Mouse (Mus musculus) forebrain, embryonic 15.5 days (tissue): ENCODE results near the gene Uqcr10. TPM values are rescaled to one million over a fixed set of nuclear protein-coding genes. Genes with fewer than 3 reads are reported as not detected.
A peak's percentile ranks its signal among the peaks of the same experiment; 100 is the strongest.

Source experiments
- ATAC-seq: fragments of 200-750 bp; cut with Nextera tagmentation; replicated peaks from 2 replicates; pipeline ENCODE4 v1.8.0; 2017; ENCODE audit warnings: mild to moderate bottlenecking, moderate TSS enrichment, moderate library complexity
- H3K27ac ChIP-seq: fragments of 300-500 bp; sonication (generic); replicated peaks from 2 replicates; pipeline ENCODE4 v1.5.1; 2015; ENCODE audit warnings: mild to moderate bottlenecking, inconsistent platforms
- H3K27me3 ChIP-seq: fragments of 300-500 bp; sonication (generic); 2 replicates; pipeline ENCODE4 v1.6.1; 2015; ENCODE audit warnings: inconsistent platforms
- H3K36me3 ChIP-seq: fragments of 300-500 bp; sonication (generic); 2 replicates; pipeline ENCODE4 v1.6.1; 2015; ENCODE audit warnings: mild to moderate bottlenecking, inconsistent platforms
- H3K4me1 ChIP-seq: fragments of 300-500 bp; sonication (generic); 2 replicates; pipeline ENCODE4 v1.6.1; 2015; ENCODE audit warnings: inconsistent platforms
- H3K4me2 ChIP-seq: fragments of 300-500 bp; sonication (generic); replicated peaks from 2 replicates; pipeline ENCODE4 v1.6.1; 2015; ENCODE audit warnings: mild to moderate bottlenecking, inconsistent platforms
- H3K4me3 ChIP-seq: fragments of 300-500 bp; sonication (generic); 2 replicates; pipeline ENCODE4 v1.5.1; 2015; ENCODE audit warnings: mild to moderate bottlenecking, inconsistent platforms
- H3K9ac ChIP-seq: fragments of 300-500 bp; sonication (generic); replicated peaks from 2 replicates; pipeline ENCODE4 v1.6.1; 2015; ENCODE audit warnings: mild to moderate bottlenecking, inconsistent platforms
- H3K9me3 ChIP-seq: fragments of 300-500 bp; sonication (generic); 2 replicates; pipeline ENCODE4 v1.6.1; 2016; ENCODE audit warnings: inconsistent platforms
- WGBS: fragments of 180-500 bp; shearing (Covaris S2); methylation state at CpG from one replicate; pipeline ENCODE4 v1.1.7; 2015; ENCODE audit warnings: mixed read lengths; 5-methylcytosine and 5-hydroxymethylcytosine counted together
- polyA plus RNA-seq: library from polyadenylated mRNA; unstranded; fragments of >200 nt; fragmentation: Nextera tagmentation; extraction: Ambion mirVana; gene quantifications from 2 replicates; pipeline ENCODE4 v1.2.1, GENCODE M21; 2015

The Uqcr10 gene
- polyA plus RNA-seq, 1 experiment from 2014 or later, result 538 TPM

- ATAC-seq, result no peak
- Histone ChIP-seq H3K9ac (no peak overlapping the region), H3K9me3 (no peaks in the 10 kb centered on the region), H3K4me1 (peaks cover 14% of the 10 kb centered on the region), H3K27me3 (no peaks in the 10 kb centered on the region), H3K4me2 (no peak overlapping the region), H3K36me3 (peaks cover 19% of the 10 kb centered on the region), H3K27ac (peak overlapping the region; percentile 54; the same call in 1 of the 2 replicates), H3K4me3 (no peak overlapping the region)
- 92% methylated on average over 11 of the region's 11 CpGs for WGBS
Observed at GRCm38 (mm10) chr11:4662496-4662878, 41.7 kb downstream of the Uqcr10 start.

- Histone ChIP-seq H3K27me3 (no peaks in the 10 kb centered on the region), H3K4me3 (no peak overlapping the region), H3K9me3 (no peaks in the 10 kb centered on the region), H3K4me1 (peaks cover 14% of the 10 kb centered on the region), H3K4me2 (no peak overlapping the region), H3K27ac (peak overlapping the region; percentile 54; the same call in 1 of the 2 replicates), H3K36me3 (peaks cover 16% of the 10 kb centered on the region), H3K9ac (no peak overlapping the region)
- WGBS, result 62% methylated on average over 10 of the region's 10 CpGs
- ATAC-seq, result no peak; the same call in 1 of the 2 replicates
Observed at GRCm38 (mm10) chr11:4661871-4662495, 42.2 kb downstream of the Uqcr10 start.

GRCm38 (mm10) chr11:4661324-4661723, 42.8 kb downstream of the Uqcr10 start:
- peaks cover 14% of the 10 kb centered on the region for H3K4me1 ChIP-seq
- 89% methylated on average over 4 of the region's 4 CpGs for WGBS
- no peak overlapping the region for H3K4me2 ChIP-seq
- no peaks in the 10 kb centered on the region for H3K9me3 ChIP-seq
- peak overlapping the region; percentile 54; the same call in 1 of the 2 replicates for H3K27ac ChIP-seq
- H3K4me3 ChIP-seq, result no peak overlapping the region
- no peak overlapping the region for H3K9ac ChIP-seq
- peaks cover 16% of the 10 kb centered on the region for H3K36me3 ChIP-seq
- no peaks in the 10 kb centered on the region for H3K27me3 ChIP-seq
- no peak for ATAC-seq

- Histone ChIP-seq H3K4me3 (no peak overlapping the region), H3K4me1 (peaks cover 14% of the 10 kb centered on the region), H3K36me3 (peaks cover 16% of the 10 kb centered on the region), H3K4me2 (no peak overlapping the region), H3K27ac (0 out of 2 replicates have a peak overlapping the region, but pooled peaks have one; percentile 54), H3K9me3 (no peaks in the 10 kb centered on the region), H3K27me3 (no peaks in the 10 kb centered on the region), H3K9ac (no peak overlapping the region)
- WGBS, result 84% methylated on average over 7 of the region's 7 CpGs
- no peak for ATAC-seq
Observed at GRCm38 (mm10) chr11:4660309-4661025, 43.7 kb downstream of the Uqcr10 start.

- H3K4me2 ChIP-seq, result no peak overlapping the region
- no peaks in the 10 kb centered on the region for H3K27me3 ChIP-seq
- peaks cover 16% of the 10 kb centered on the region for H3K36me3 ChIP-seq
- H3K4me3 ChIP-seq, result no peak overlapping the region
- WGBS, result 100% methylated on average over 1 of the region's 1 CpGs
- peaks cover 14% of the 10 kb centered on the region for H3K4me1 ChIP-seq
- no peak overlapping the region for H3K9ac ChIP-seq
- H3K9me3 ChIP-seq, result no peaks in the 10 kb centered on the region
- H3K27ac ChIP-seq, result no peak overlapping the region
- no peak for ATAC-seq
Observed at GRCm38 (mm10) chr11:4659818-4660217, 44.3 kb downstream of the Uqcr10 start.

Other genes with a start within 250 kb of the Uqcr10 start
- gene Mtmr3, start 109.5 kb downstream of the Uqcr10 start, polyA plus RNA-seq, result 42.0 TPM in 2 replicates
- gene Gm11032, start 84.3 kb downstream of the Uqcr10 start, polyA plus RNA-seq, result not detected in 2 replicates
- 24.0 and 27.1 TPM in 2 replicates for gene Ascc2, start 66.6 kb downstream of the Uqcr10 start, polyA plus RNA-seq
- 72.3 and 78.4 TPM in 2 replicates for gene Zmat5, start 336 bp upstream of the Uqcr10 start, polyA plus RNA-seq
- gene Cabp7, start 42.4 kb upstream of the Uqcr10 start, polyA plus RNA-seq, result 1.3 and 1.8 TPM in 2 replicates
- 67.2 and 67.3 TPM in 2 replicates for gene Nf2, start 145.2 kb upstream of the Uqcr10 start, polyA plus RNA-seq
- gene Nipsnap1, start 169.6 kb upstream of the Uqcr10 start, polyA plus RNA-seq, result 133 and 140 TPM in 2 replicates
- 64.6 and 64.8 TPM in 2 replicates for gene Thoc5, start 191.0 kb upstream of the Uqcr10 start, polyA plus RNA-seq
- gene Nefh, start 243.7 kb upstream of the Uqcr10 start, polyA plus RNA-seq, result 0.89 and 0.91 TPM in 2 replicates